Mouse (Mus musculus) MEL (cell line): ENCODE data around the gene Pptc7.

Experiments used
- CTCF ChIP-seq, 3 experiments: IDR thresholded peaks in 2 of 3; conservative IDR thresholded peaks in 1 of 3; 2 replicates each; pipeline ENCODE4 v1.5.1; 2011 to 2012; ENCODE audit warnings: low read length in 3 of 3, low read depth in 2 of 3, mild to moderate bottlenecking in 2 of 3, improper control_type of control experiment in 1 of 3, inconsistent platforms in 1 of 3, mixed read lengths in 1 of 3, moderate library complexity in 1 of 3; ENCODE audit not compliant: control insufficient read depth in 1 of 3, insufficient read depth in 1 of 3, poor library complexity in 1 of 3, severe bottlenecking in 1 of 3
- EP300 ChIP-seq, 2 experiments: IDR thresholded peaks; 2 replicates each; pipeline ENCODE4 v1.6.1; 2011; ENCODE audit warnings: improper control_type of control experiment in 2 of 2, low read length in 2 of 2, low read depth in 1 of 2, mild to moderate bottlenecking in 1 of 2
- GATA1 ChIP-seq: IDR thresholded peaks from 2 replicates; pipeline ENCODE4 v1.6.1; 2011; ENCODE audit warnings: low read depth, low read length, improper control_type of control experiment
- MEF2A ChIP-seq: IDR thresholded peaks from 2 replicates; pipeline ENCODE4 v1.6.1; 2014; ENCODE audit warnings: low read depth, mild to moderate bottlenecking, inconsistent platforms, low read length, improper control_type of control experiment; ENCODE audit not compliant: poor library complexity, insufficient replicate concordance, severe bottlenecking; ENCODE audit errors: extremely low read depth
- MYC ChIP-seq: IDR thresholded peaks from 2 replicates; pipeline ENCODE4 v1.6.1; 2011; ENCODE audit warnings: low read depth, mild to moderate bottlenecking, low read length, improper control_type of control experiment, moderate library complexity
- POLR2A ChIP-seq, 2 experiments: IDR thresholded peaks; 2 replicates each; pipeline ENCODE4 v1.6.1; 2011 to 2012; ENCODE audit warnings: low read length in 2 of 2, mild to moderate bottlenecking in 2 of 2, control low read depth in 1 of 2, improper control_type of control experiment in 1 of 2, low read depth in 1 of 2, moderate library complexity in 1 of 2; ENCODE audit not compliant: control insufficient read depth in 1 of 2, insufficient read depth in 1 of 2, poor library complexity in 1 of 2
- POLR2AphosphoS5 ChIP-seq: IDR thresholded peaks from 2 replicates; pipeline ENCODE4 v1.6.1; 2012; ENCODE audit warnings: low read depth, borderline replicate concordance, mild to moderate bottlenecking, inconsistent platforms, low read length, moderate library complexity, mixed read lengths
- UBTF ChIP-seq: IDR thresholded peaks from 2 replicates; pipeline ENCODE4 v1.6.1; 2012; ENCODE audit warnings: low read depth, mild to moderate bottlenecking, inconsistent platforms, low read length, improper control_type of control experiment, moderate library complexity, borderline replicate concordance; ENCODE audit not compliant: insufficient read depth
- USF1 ChIP-seq: IDR thresholded peaks from 2 replicates; pipeline ENCODE4 v1.6.1; 2014; ENCODE audit warnings: low read depth, mild to moderate bottlenecking, inconsistent platforms, low read length, improper control_type of control experiment, moderate library complexity
- ZKSCAN1 ChIP-seq: IDR thresholded peaks from 2 replicates; pipeline ENCODE4 v1.6.1; 2012; ENCODE audit warnings: low read depth, mild to moderate bottlenecking, inconsistent platforms, low read length, improper control_type of control experiment, moderate library complexity
- ZMIZ1 ChIP-seq: IDR thresholded peaks from 2 replicates; pipeline ENCODE4 v1.6.1; 2012; ENCODE audit warnings: low read depth, mild to moderate bottlenecking, inconsistent platforms, low read length, improper control_type of control experiment, moderate library complexity
- ZNF384 ChIP-seq: IDR thresholded peaks from 2 replicates; pipeline ENCODE4 v1.6.1; 2012; ENCODE audit warnings: low read depth, mild to moderate bottlenecking, inconsistent platforms, low read length, improper control_type of control experiment

GRCm38 (mm10) chr5:122319474-122320204 is 35.5 kb downstream of the Pptc7 start:
- TF ChIP-seq CTCF (IDR thresholded peaks at IDR 0.05 in 2 of 3, conservative IDR thresholded peaks at IDR 0.05 in 1 of 3; ENCODE audit: control insufficient read depth in 1 of 3, insufficient read depth in 1 of 3, low read depth in 2 of 3, low read length in 3 of 3, poor library complexity in 1 of 3, severe bottlenecking in 1 of 3), result no peak
- TF ChIP-seq POLR2AphosphoS5, result no peak
- no peak for TF ChIP-seq UBTF
- no peak for TF ChIP-seq ZNF384
- TF ChIP-seq POLR2A (IDR thresholded peaks at IDR 0.05; ENCODE audit: control insufficient read depth in 1 of 2, insufficient read depth in 1 of 2, low read depth in 1 of 2, low read length in 2 of 2, poor library complexity in 1 of 2), result no peak
- no peak for TF ChIP-seq ZKSCAN1
- TF ChIP-seq ZMIZ1, result no peak
- no peak for TF ChIP-seq USF1
- TF ChIP-seq GATA1, result no peak
- TF ChIP-seq EP300 (IDR thresholded peaks at IDR 0.05; ENCODE audit: low read depth in 1 of 2, low read length in 2 of 2), result no peak
- no peak for TF ChIP-seq MYC
- TF ChIP-seq MEF2A, result no peak
